Mouse (Mus musculus) testis, adult 2 months (tissue): Measurements from ENCODE around the gene Repin1. TPM values are rescaled to one million over a fixed set of nuclear protein-coding genes. Genes with fewer than 3 reads are reported as not detected.

ENCODE experiments used
- H3K27ac ChIP-seq: fragments of 200-500 bp; 2 replicates; pipeline ENCODE4 v1.5.1; 2012; ENCODE audit warnings: low read depth, low read length; ENCODE audit not compliant: control insufficient read depth, insufficient read depth
- H3K27me3 ChIP-seq: fragments of 200-500 bp; 2 replicates; pipeline ENCODE4 v1.6.1; 2012; ENCODE audit warnings: mild to moderate bottlenecking, low read length, moderate library complexity; ENCODE audit not compliant: control insufficient read depth, insufficient read depth
- H3K36me3 ChIP-seq: fragments of 200-500 bp; 2 replicates; pipeline ENCODE4 v1.6.1; 2012; ENCODE audit warnings: mild to moderate bottlenecking, low read length; ENCODE audit not compliant: control insufficient read depth, insufficient read depth
- H3K4me1 ChIP-seq: fragments of 200-500 bp; 2 replicates; pipeline ENCODE4 v1.6.1; 2012; ENCODE audit warnings: low read length; ENCODE audit not compliant: control insufficient read depth, insufficient read depth
- H3K4me3 ChIP-seq: fragments of 200-500 bp; 2 replicates; pipeline ENCODE4 v1.5.1; 2012; ENCODE audit warnings: low read depth, mild to moderate bottlenecking, low read length, moderate library complexity, mixed read lengths; ENCODE audit not compliant: control insufficient read depth
- CTCF ChIP-seq: fragments of 200-500 bp; IDR thresholded peaks from 2 replicates; pipeline ENCODE4 v1.5.1; 2012; ENCODE audit warnings: low read depth, mild to moderate bottlenecking, inconsistent platforms, low read length, moderate library complexity; ENCODE audit not compliant: control insufficient read depth, insufficient read depth, insufficient replicate concordance
- POLR2A ChIP-seq: fragments of 200-500 bp; IDR thresholded peaks from 2 replicates; pipeline ENCODE4 v1.6.1; 2012; ENCODE audit warnings: low read depth, mild to moderate bottlenecking, inconsistent platforms, low read length, moderate library complexity; ENCODE audit not compliant: control insufficient read depth
- polyA plus RNA-seq: library from polyadenylated mRNA; depleted of rRNA; stranded (reverse); fragments of >200 nt; gene quantifications from 2 replicates; pipeline ENCODE4 v1.2.3, GENCODE M21; 2012

Repin1 gene
- polyA plus RNA-seq, 1 experiment: 17.8 TPM

DNA sequence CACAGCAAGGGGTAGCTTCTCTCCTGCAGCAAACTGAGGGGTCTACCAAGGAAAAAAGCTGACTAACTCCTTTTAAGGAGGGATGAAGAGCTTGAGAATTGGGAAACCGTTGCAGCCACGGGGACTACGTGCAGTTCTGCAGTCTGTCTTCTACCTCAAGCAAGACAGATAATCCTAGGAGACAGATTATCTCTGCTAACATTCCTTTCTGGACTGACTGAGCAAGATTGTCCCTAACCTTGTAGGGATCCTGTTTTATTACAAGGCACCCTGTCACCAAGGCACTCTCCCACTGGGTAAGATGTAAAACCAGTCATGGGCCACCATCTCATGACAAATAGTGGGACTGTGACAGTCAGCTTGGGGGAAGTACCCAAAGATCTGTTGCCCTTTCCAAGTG lies 12.4 kb upstream of the Repin1 start:
- Histone ChIP-seq H3K4me1 (no peaks in the 10 kb centered on the region), H3K27ac (no peak overlapping the region), H3K27me3 (no peaks in the 10 kb centered on the region), H3K4me3 (no peak overlapping the region), H3K36me3 (no peaks in the 10 kb centered on the region)
- no peak for TF ChIP-seq POLR2A
- no peak for TF ChIP-seq CTCF

DNA sequence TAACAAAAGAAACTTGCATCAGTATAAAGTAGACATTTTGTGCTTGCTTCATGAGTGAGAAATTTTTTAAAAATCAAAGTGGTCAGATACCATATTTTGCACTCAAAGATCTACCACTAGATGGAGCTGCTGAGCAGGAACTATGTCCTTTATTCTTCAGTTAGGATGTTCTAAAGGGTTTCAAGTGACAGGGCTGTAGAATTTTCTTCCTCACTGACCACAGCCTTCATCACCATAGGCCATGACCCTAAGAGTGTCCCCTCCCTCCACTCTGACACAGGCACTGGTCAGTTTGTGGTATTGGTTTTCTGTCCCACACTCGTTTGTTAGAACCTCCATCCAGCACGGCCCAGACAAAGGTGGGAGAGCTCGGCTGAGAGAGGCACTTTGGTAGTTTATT lies 11.6 kb upstream of the Repin1 start:
- H3K27ac ChIP-seq: no peak overlapping the region

DNA sequence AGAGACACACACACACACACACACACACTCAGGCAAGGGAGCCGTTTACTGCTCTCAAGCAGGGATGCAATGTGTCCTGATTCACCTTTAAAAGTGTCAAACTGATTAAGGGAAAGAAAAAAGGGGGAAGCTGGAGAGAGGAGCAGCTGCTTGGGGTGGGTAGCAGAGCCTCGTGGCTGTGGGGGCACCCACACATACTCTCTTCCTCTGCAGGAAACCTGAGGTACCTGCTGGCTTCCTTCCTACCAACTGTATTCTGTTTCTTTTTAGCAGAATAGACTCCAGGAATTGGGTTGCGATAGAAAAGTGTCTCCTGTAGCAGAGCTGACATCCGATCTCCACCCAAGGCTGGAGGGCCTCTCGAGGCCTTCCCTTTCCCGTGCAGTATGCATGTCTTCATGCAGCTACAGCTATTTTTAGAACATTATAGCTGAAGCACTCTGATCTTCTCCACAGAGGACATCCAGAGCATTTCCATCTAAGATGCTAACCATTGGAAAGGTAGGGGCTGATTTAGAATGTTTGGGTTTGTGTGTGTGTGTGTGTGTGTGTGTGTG lies 4.4 kb upstream of the Repin1 start, which contains the start of gene Gm45021:
Gene Gm45021, plus strand, starts transcription at position 417 of the 557 bp plus-strand sequence.
- Histone ChIP-seq H3K36me3 (no peaks in the 10 kb centered on the region), H3K4me1 (peaks cover 4% of the 10 kb centered on the region), H3K27ac (no peak within 1 kb of the TSS), H3K4me3 (no peak within 1 kb of the TSS), H3K27me3 (no peaks in the 10 kb centered on the region)
- no peak for TF ChIP-seq CTCF
- no peak for TF ChIP-seq POLR2A

More for the DNA sequence above, 11.6 kb upstream of the Repin1 start:
- H3K36me3 ChIP-seq: no peaks in the 10 kb centered on the region
- TF ChIP-seq CTCF (no peak), POLR2A (no peak)
- H3K4me3 ChIP-seq: no peak overlapping the region
- no peaks in the 10 kb centered on the region for H3K27me3 ChIP-seq
- no peaks in the 10 kb centered on the region for H3K4me1 ChIP-seq

DNA sequence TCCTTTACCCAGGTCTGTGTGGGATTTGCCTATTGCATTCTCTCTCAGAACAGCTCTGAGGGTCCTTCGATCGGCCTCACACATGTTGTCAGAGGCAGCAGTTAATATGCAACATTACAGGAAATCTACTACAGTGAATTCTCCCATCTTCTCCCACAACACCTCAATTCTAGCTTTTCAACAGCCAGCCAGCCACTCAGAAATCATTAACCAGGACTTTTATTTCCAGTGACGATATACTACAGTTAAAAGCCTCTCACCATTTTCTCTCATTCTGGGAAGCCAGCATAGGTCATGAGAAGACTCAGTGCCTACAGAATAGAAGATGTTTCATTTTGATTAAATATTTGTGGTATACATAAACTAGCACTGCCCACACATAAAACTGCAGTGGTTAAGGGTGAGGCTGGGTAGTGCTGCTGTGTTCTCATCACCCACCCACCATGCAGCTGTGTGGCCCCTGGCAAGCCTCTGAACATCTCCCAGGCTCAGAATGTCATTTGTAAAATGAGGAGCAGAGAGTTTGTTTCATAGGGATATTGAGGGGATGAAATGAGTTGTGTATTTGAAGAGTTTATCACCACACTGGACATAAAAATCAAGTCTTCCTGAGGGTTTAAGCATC lies 2.4 kb upstream of the Repin1 start:
- no peak overlapping the region for H3K27ac ChIP-seq
- TF ChIP-seq POLR2A (no peak), CTCF (no peak)

DNA sequence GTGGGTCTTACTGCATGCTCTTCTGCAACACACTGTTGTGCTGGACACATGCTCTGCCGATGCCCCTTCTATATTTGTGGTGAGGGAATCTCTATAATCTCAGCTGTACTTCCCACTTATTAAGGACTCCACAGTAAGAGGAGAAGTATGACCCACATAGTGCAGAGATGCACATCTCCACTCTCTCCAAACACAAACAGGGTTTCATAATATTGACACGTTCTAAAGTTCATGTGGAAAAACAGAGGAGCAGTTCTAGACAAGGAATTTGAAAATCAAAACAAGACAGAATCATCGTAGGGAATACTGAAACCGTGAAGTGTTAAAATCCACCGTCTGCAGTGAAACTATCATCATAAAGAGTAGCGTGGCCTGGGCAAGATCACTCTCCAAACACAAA lies 1.8 kb upstream of the Repin1 start:
- Histone ChIP-seq H3K27ac (no peak overlapping the region), H3K4me3 (no peak overlapping the region), H3K36me3 (no peaks in the 10 kb centered on the region), H3K27me3 (no peaks in the 10 kb centered on the region), H3K4me1 (peaks cover 19% of the 10 kb centered on the region)
- TF ChIP-seq POLR2A: no peak
- no peak for TF ChIP-seq CTCF

More for the DNA sequence above, 2.4 kb upstream of the Repin1 start:
- H3K27me3 ChIP-seq: no peaks in the 10 kb centered on the region
- no peaks in the 10 kb centered on the region for H3K36me3 ChIP-seq
- peaks cover 16% of the 10 kb centered on the region for H3K4me1 ChIP-seq
- no peak overlapping the region for H3K4me3 ChIP-seq

DNA sequence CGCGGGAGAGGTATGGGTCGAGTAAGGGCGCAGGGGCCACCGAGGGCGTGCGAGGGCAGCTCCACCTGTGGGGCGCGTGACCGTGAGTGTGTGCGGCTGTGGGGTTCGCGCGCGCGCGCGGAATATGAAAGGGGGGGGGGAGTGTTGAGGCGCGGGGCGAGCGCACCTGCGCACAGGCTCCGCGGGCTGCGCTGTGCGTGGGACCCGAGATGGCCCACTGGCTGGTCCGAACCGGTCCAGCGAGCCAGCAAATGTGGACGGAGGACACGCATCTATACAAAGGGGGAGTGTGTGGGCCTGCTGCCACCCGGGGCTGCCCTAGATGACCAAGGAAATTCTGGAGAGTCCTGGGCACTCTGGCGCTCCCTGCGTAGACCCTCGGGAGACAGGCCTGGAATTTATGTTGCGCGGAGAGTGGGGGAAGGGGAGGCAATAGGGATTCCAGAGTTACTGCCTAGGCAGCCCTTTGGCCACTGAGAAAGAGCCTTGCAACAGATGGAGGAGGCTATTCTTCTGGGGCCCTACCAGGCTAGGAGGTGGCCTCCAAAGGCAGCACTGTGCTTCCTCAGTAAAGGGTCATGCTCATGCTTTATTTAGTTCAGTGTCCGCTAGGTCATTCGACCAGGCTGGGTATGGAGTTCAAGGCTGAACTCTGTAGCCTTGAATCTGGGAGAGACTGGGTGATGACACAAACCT lies 508 bp downstream of the Repin1 start:
- no peak for TF ChIP-seq CTCF
- peak; percentile 10; the same call in 1 of the 2 replicates for TF ChIP-seq POLR2A
- Histone ChIP-seq H3K27me3 (no peaks in the 10 kb centered on the region), H3K4me3 (peak overlapping the region; percentile 93), H3K4me1 (peaks cover 25% of the 10 kb centered on the region), H3K27ac (peak overlapping the region; percentile 98), H3K36me3 (no peaks in the 10 kb centered on the region)

DNA sequence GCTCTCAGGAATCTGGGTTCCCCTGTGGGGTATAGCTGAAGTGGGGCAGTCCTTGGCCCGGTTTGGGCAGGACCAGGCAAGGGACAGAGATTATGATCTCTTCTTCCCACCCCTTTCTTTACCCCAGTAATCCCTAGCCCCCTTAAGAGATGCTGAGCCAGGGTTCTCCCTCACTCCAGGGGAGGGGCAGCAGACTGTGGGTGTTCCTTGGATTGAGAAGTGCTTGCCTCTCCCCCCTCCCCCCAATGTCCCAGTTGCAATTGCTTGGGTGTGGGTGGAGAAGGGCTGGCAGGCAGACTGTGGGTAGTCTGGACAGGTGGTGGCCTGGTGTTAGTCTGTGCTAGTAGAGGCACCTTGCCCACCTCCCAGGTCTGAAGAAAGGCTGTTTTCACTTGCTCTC lies 1.6 kb downstream of the Repin1 start:
- TF ChIP-seq POLR2A: no peak
- TF ChIP-seq CTCF: no peak
- no peak overlapping the region for H3K27ac ChIP-seq

More for the DNA sequence above, 1.6 kb downstream of the Repin1 start:
- H3K36me3 ChIP-seq: no peaks in the 10 kb centered on the region
- peaks cover 25% of the 10 kb centered on the region for H3K4me1 ChIP-seq
- H3K4me3 ChIP-seq: peak overlapping the region; percentile 14; the same call in 1 of the 2 replicates
- H3K27me3 ChIP-seq: no peaks in the 10 kb centered on the region
